Mouse (Mus musculus) spleen, adult 12 weeks (tissue): ENCODE measurements around the gene Rbm38.

Source experiments
- DNase-seq: peaks from one replicate; pipeline ENCODE4 v3.0.0; 2022; ENCODE audit warnings: low spot score

Gene Rbm38

GRCm38 (mm10) chr2:173058263-173058662, 38.0 kb downstream of the Rbm38 start:
- DNase-seq: no peak

GRCm38 (mm10) chr2:173060450-173060849, 40.2 kb downstream of the Rbm38 start:
- no peak for DNase-seq

- DNase-seq: no peak
Observed at GRCm38 (mm10) chr2:173061443-173062351, 41.4 kb downstream of the Rbm38 start.

GRCm38 (mm10) chr2:173063219-173063618, 42.9 kb downstream of the Rbm38 start:
- DNase-seq: no peak

- DNase-seq: no peak
Observed at GRCm38 (mm10) chr2:173064864-173065263, 44.6 kb downstream of the Rbm38 start.

GRCm38 (mm10) chr2:173072948-173073347, 52.6 kb downstream of the Rbm38 start:
- no peak for DNase-seq

GRCm38 (mm10) chr2:173073666-173074065, 53.4 kb downstream of the Rbm38 start:
- no peak for DNase-seq

GRCm38 (mm10) chr2:173076921-173077320, 56.6 kb downstream of the Rbm38 start:
- no peak for DNase-seq

GRCm38 (mm10) chr2:173079766-173080549, 59.7 kb downstream of the Rbm38 start:
- no peak for DNase-seq

GRCm38 (mm10) chr2:173080785-173081241, 60.5 kb downstream of the Rbm38 start:
- DNase-seq: peak; percentile 68

- no peak for DNase-seq
Observed at GRCm38 (mm10) chr2:173082706-173083105, 62.4 kb downstream of the Rbm38 start.

GRCm38 (mm10) chr2:173083106-173083505, 62.8 kb downstream of the Rbm38 start:
- DNase-seq: no peak

GRCm38 (mm10) chr2:173083712-173084475, 63.6 kb downstream of the Rbm38 start:
- DNase-seq: peak; percentile 70
